Mouse (Mus musculus) megakaryocyte, embryonic 14.5 days (primary cell): Measurements from ENCODE around the gene Smcr8.
"Not testable (repeated sequence)": the region's sequence is repeated elsewhere in the genome, so short reads cannot be mapped to it uniquely, and the experiment has no call there.

ENCODE experiments used
- FLI1 ChIP-seq: IDR thresholded peaks from 2 replicates; pipeline ENCODE4 v1.6.1; 2012; ENCODE audit warnings: low read length, inconsistent platforms, mixed read lengths
- GATA1 ChIP-seq: IDR thresholded peaks from 3 replicates; pipeline ENCODE4 v1.6.1; 2012; ENCODE audit warnings: mixed read lengths, low read length, inconsistent platforms, borderline replicate concordance

GRCm38 (mm10) chr11:60811618-60812017 lies 34.3 kb downstream of the Smcr8 start, which contains the start of gene Shmt1:
- TF ChIP-seq GATA1, FLI1: not testable (repeated sequence)
